Mouse (Mus musculus) Patski (cell line): ENCODE measurements around the gene Apc2. TPM values are rescaled to one million over a fixed set of nuclear protein-coding genes. Genes with fewer than 3 reads are reported as not detected.

ENCODE experiments used
- ATAC-seq: fragments of 100-300 bp; one replicate; pipeline ENCODE4 v1.8.0; 2021
- CTCF ChIA-PET: fragments of 350-600 bp; sonication (Branson Sonifier 250); formaldehyde crosslinking; loops from one replicate; lab custom pipeline; 2022; ENCODE audit warnings: inconsistent platforms; lab: Charles Lee
- POLR2A ChIA-PET: fragments of 350-600 bp; sonication (Branson Sonifier 250); formaldehyde crosslinking; loops from one replicate; lab custom pipeline; 2022; ENCODE audit warnings: antibody characterized with exemption, inconsistent platforms; lab: Charles Lee
- DNase-seq: peaks from one replicate; pipeline ENCODE4 v3.0.0-alpha.2; 2011; ENCODE audit warnings: low read depth, low spot score
- H3K27me3 ChIP-seq: fragments of 371-371 bp; one replicate; pipeline ENCODE4 v1.5.1; 2021
- CTCF ChIP-seq: fragments of 100-300 bp; IDR thresholded peaks from one replicate; pipeline ENCODE4 v1.5.1; 2021
- in situ Hi-C: fragments of 300-500 bp; cut with MboI; formaldehyde crosslinking; loops from 3 replicates; pipeline ENCODE4 v1.11.1; 2018; ENCODE audit warnings: low pct_unique_long_range_greater_than_20kb, mixed read lengths
- polyA plus RNA-seq: library from polyadenylated mRNA; unstranded; gene quantifications from one replicate; pipeline ENCODE4 v1.2.3, GENCODE M21; 2021

The Apc2 gene
- polyA plus RNA-seq, 1 experiment from 2014 or later = 0.14 TPM

DNA sequence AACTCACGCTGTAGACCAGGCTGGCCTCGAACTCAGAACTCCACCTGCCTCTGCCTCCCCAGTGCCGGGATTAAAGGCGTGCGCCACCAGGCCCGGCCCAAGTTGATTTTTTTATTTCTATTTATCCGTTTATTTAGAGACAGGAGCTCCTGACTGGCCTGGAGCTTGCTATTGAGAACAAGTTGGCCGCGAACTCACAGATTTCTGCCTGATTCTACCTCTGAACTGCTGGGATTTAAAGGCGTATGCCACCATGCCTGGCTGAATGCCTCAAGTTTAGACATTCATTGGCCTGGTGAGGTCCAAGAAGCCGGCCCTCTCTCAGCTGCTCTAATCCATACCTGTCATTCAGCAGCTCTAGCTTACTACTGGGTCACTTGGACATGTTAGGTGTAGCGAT is 33.6 kb upstream of the Apc2 start:
- in situ Hi-C loops = no loop called here
- POLR2A ChIA-PET = interaction anchor here (1.0 kb wide), 1 partner anchor 30 kb away, joined by 3 read pairs; the partner anchor contains the start of gene Rps15
- no peaks in the 10 kb centered on the region for H3K27me3 ChIP-seq
- TF ChIP-seq CTCF = no peak
- CTCF ChIA-PET = no interaction called here
- ATAC-seq (no peak), DNase-seq (no peak)

- ATAC-seq = no peak
- TF ChIP-seq CTCF = no peak
- H3K27me3 ChIP-seq = no peaks in the 10 kb centered on the region
- in situ Hi-C loops = no loop called here
- no peak for DNase-seq
- ChIA-PET POLR2A (interaction anchor here (1.0 to 1.5 kb wide), 2 partner anchors 9 to 29 kb away, joined by 3 to 4 read pairs; partner anchors contain the start of gene Rps15), CTCF (interaction anchor here (1.1 kb wide), 1 partner anchor 8 kb away, joined by 3 read pairs; no protein-coding TSS in a partner anchor)
Observed at GRCm38 (mm10) chr10:80262776-80263365, 32.9 kb upstream of the Apc2 start.

GRCm38 (mm10) chr10:80264341-80265148 is 31.2 kb upstream of the Apc2 start:
- peak; percentile 86 for DNase-seq
- no peak for TF ChIP-seq CTCF
- H3K27me3 ChIP-seq = no peaks in the 10 kb centered on the region
- ChIA-PET POLR2A (interaction anchor here (1.0 to 1.5 kb wide), 2 partner anchors 9 to 11 kb away, joined by 4 read pairs; no protein-coding TSS in a partner anchor), CTCF (no interaction called here)
- ATAC-seq = no peak
- in situ Hi-C loops = no loop called here

DNA sequence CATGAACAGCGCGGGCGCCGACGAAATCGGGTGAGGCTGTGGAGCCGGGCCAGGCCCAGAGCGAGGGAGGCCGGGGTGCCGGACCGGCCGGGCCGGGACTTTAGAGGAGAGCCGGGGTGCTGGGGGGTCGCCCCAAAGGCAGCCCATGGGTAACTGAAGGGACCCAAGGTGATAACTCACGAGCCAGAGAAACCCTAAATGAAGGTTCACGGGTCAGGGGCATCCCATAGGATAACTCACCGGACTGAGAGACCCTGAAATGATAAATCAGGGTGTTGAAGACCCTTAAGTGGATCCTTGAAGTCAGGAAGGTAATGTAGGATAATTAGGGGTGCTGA is 30.7 kb upstream of the Apc2 start:
- in situ Hi-C loops = no loop called here
- ChIA-PET POLR2A (interaction anchor here (1.0 kb wide), 1 partner anchor 9 kb away, joined by 4 read pairs; no protein-coding TSS in a partner anchor), CTCF (no interaction called here)
- no peak for TF ChIP-seq CTCF
- no peak for DNase-seq
- ATAC-seq = no peak
- H3K27me3 ChIP-seq = no peaks in the 10 kb centered on the region

GRCm38 (mm10) chr10:80270099-80270498 is 25.7 kb upstream of the Apc2 start:
- ChIA-PET CTCF (no interaction called here), POLR2A (no interaction called here)
- in situ Hi-C loops = no loop called here
- H3K27me3 ChIP-seq = no peaks in the 10 kb centered on the region
- DNase-seq (no peak), ATAC-seq (no peak)
- TF ChIP-seq CTCF = no peak

GRCm38 (mm10) chr10:80270734-80271181 is 25.0 kb upstream of the Apc2 start:
- ChIA-PET POLR2A (no interaction called here), CTCF (no interaction called here)
- no peaks in the 10 kb centered on the region for H3K27me3 ChIP-seq
- no peak for TF ChIP-seq CTCF
- DNase-seq = no peak
- in situ Hi-C loops = no loop called here
- ATAC-seq = no peak

DNA sequence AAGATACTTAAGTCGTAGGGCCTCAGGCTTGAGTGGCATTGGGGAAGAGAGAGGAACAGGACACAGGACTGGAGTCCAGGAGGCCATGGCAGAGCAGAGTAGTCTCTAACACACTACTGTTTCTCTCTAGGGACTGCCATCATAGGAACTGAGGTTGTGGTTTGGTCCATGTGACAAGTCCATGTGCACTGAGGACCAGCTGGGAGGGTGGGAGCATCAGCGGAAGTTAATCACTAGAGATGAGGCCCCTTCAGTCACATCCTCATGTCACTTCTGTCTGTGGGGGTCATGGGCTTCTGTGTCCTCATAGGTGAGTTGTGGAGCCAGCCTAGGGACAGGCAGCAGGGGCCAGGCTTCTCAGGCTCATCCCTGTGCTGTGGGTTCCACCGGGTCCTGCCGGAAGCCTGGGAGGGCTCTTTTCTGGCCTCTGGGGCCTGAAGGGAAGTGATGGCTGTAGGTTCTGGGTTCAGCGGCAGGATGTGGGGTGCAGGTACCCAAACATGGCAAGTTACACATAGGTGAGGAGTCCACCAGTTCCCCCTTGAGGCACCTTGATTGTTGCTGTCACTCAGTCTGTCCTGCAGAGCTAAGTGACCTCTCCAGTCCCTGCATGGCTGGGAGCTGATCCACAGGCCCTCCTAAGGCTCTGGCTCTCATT is 24.5 kb upstream of the Apc2 start:
- POLR2A ChIA-PET = no interaction called here
- no peak for DNase-seq
- no peak for ATAC-seq
- CTCF ChIA-PET = no interaction called here
- H3K27me3 ChIP-seq = no peaks in the 10 kb centered on the region
- no peak for TF ChIP-seq CTCF
- in situ Hi-C loops = no loop called here

- TF ChIP-seq CTCF = no peak
- in situ Hi-C loops = no loop called here
- POLR2A ChIA-PET = no interaction called here
Observed at GRCm38 (mm10) chr10:80271870-80272585, 23.7 kb upstream of the Apc2 start.

DNA sequence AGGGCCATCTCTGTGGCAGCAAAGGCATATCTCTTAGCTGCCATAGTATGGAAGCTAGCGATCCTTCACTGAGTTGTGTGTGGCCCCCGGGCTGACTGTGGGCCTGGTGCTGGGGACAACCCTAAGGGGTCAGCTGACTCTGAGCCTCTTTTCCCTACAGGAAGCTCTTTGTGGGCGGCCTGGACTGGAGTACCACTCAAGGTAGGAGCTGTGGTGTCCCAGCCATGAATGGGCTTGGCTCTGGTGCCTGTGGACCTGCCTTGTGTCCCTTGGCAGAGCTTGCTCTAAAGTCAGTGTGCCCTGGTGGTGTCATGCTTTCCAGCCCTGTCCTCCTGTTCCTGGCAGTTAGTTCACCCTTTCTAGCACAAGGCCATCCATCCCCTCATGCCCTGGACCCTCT is 21.9 kb upstream of the Apc2 start:
- in situ Hi-C loops = no loop called here
- DNase-seq = no peak
- H3K27me3 ChIP-seq = no peaks in the 10 kb centered on the region
- ChIA-PET CTCF (interaction anchor here (1.0 kb wide), 1 partner anchor 17 kb away, joined by 4 read pairs; no protein-coding TSS in a partner anchor), POLR2A (interaction anchor here (1.6 kb wide), 1 partner anchor 9 kb away, joined by 4 read pairs; no protein-coding TSS in a partner anchor)
- no peak for ATAC-seq
- no peak for TF ChIP-seq CTCF

More at GRCm38 (mm10) chr10:80271870-80272585, 23.7 kb upstream of the Apc2 start:
- ATAC-seq (no peak), DNase-seq (no peak)
- CTCF ChIA-PET = no interaction called here
- H3K27me3 ChIP-seq = no peaks in the 10 kb centered on the region

DNA sequence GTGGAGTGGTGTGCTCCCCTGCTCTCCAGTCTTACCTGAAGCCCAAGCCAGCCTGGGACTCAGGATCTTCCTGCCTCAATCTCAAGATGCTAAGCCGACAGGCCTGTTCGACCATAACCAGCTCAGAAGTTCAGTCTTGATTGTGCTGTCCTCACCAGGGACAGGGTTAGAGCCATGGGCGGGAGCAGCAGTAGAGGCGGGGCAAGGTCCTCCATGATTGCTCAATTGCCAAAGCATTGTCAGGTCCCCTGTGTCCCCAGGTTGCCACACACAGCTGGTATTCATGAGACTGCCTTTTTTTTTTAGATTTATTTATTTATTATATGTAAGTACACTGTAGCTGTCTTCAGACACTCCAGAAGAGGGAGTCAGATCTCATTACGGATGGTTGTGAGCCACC is 19.5 kb upstream of the Apc2 start:
- CTCF ChIA-PET = no interaction called here
- H3K27me3 ChIP-seq = no peaks in the 10 kb centered on the region
- DNase-seq (no peak), ATAC-seq (no peak)
- in situ Hi-C loops = no loop called here
- POLR2A ChIA-PET = interaction anchor here (1.1 kb wide), 1 partner anchor 10 kb away, joined by 3 read pairs; no protein-coding TSS in a partner anchor
- TF ChIP-seq CTCF = no peak
